Mouse (Mus musculus) kidney, postnatal 4 days (tissue): Measurements from ENCODE around the gene Hes2.

Experiments used
- DNase-seq, 2 experiments: peaks; one replicate each; pipeline ENCODE4 v3.0.0; 2021; ENCODE audit warnings: mixed read lengths in 2 of 2

Gene Hes2

GRCm38 (mm10) chr4:152158585-152159284, at the start of gene Hes2:
Hes2 (plus strand) TSS chr4:152158867.
- peak in 1 of 2 experiments; percentile 49 for DNase-seq

GRCm38 (mm10) chr4:152109509-152109908, 49.2 kb upstream of the Hes2 start:
- DNase-seq, result no peak

- DNase-seq, result no peak
These were observed 48.0 kb upstream of the Hes2 start for GRCm38 (mm10) chr4:152110689-152111088.

GRCm38 (mm10) chr4:152112329-152112728, 46.3 kb upstream of the Hes2 start:
- DNase-seq, result no peak

- DNase-seq, result peak in 1 of 2 experiments; percentile 18
These were observed 44.6 kb upstream of the Hes2 start for GRCm38 (mm10) chr4:152114080-152114479.

- DNase-seq, result peak in 1 of 2 experiments; percentile 60
These were observed 42.6 kb upstream of the Hes2 start, which contains the start of gene Tnfrsf25 for GRCm38 (mm10) chr4:152115921-152116612. Tnfrsf25 (plus strand) TSS chr4:152115934.

GRCm38 (mm10) chr4:152117538-152117937, 41.1 kb upstream of the Hes2 start:
- DNase-seq, result no peak

GRCm38 (mm10) chr4:152119396-152120292, 39.0 kb upstream of the Hes2 start:
- peak; percentile 81 to 88 for DNase-seq

- peak in 1 of 2 experiments; percentile 39 for DNase-seq
These were observed 38.1 kb upstream of the Hes2 start for GRCm38 (mm10) chr4:152120311-152121182.

GRCm38 (mm10) chr4:152121183-152121505, 37.5 kb upstream of the Hes2 start:
- no peak for DNase-seq

GRCm38 (mm10) chr4:152124361-152124961, 34.2 kb upstream of the Hes2 start:
- DNase-seq, result no peak

- DNase-seq, result peak in 1 of 2 experiments; percentile 59
These were observed 33.3 kb upstream of the Hes2 start for GRCm38 (mm10) chr4:152125161-152126025.

GRCm38 (mm10) chr4:152126026-152126920, 32.4 kb upstream of the Hes2 start:
- peak; percentile 59 to 72 for DNase-seq

- no peak for DNase-seq
These were observed 30.8 kb upstream of the Hes2 start for GRCm38 (mm10) chr4:152127884-152128283.

- peak; percentile 55 to 76 for DNase-seq
These were observed 29.9 kb upstream of the Hes2 start for GRCm38 (mm10) chr4:152128784-152129183.

GRCm38 (mm10) chr4:152129395-152129930, 29.2 kb upstream of the Hes2 start:
- peak in 1 of 2 experiments; percentile 23 for DNase-seq

- peak; percentile 80 to 86 for DNase-seq
These were observed 27.7 kb upstream of the Hes2 start for GRCm38 (mm10) chr4:152130771-152131653.
